Mouse (Mus musculus) monocyte, adult 59 days (primary cell): ENCODE results near the gene Fam178b. TPM values are rescaled to one million over a fixed set of nuclear protein-coding genes. Genes with fewer than 3 reads are reported as not detected.

ENCODE experiments used
- total RNA-seq, 2 experiments: library from RNA; stranded (reverse); gene quantifications; one replicate each; pipeline ENCODE4 v1.2.4; 2023

Fam178b gene
- total RNA-seq = not detected

DNA sequence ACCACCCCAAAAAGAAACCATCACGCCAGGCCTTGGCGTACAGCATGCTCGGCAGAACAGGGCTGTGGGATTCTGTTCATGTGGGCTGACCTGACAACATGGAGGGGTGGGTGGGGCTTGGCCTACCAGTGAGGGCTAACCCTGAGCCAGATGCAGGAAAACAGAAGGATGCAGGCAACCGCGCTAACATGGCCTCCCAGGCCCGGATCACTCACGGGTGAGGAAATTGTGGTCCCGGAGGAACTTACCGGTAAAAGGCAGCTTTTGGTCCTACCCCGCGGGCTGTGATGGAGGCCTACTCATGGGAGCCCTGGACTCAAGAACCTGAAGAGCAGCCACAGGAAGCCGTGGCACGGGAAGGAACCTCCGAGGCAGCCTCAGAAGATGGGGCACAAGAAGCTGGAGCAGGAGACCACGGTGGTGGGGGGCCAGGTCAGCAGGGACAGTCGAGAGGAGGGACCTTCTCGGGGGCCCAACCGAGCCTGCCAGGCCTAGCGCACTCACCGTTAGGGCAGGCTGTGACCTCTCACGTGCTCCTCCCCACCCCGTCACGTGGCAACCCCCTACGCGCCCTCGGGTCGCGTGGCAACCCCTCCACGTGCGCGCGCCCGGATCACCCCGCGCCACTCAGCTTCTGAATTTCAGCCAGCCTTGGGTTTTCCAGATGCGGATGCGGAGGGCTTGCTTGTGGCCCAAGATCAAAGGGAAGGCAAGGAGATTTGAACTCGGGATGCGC lies at the start of gene Fam178b:
Gene Fam178b, minus strand, starts transcription at position 564 of the 736 bp plus-strand sequence.

GRCm38 (mm10) chr1:36714311-36714710 lies 31.3 kb upstream of the Fam178b start, which contains the start of gene Actr1b:
Gene Actr1b, minus strand, starts transcription at chr1:36714422.

GRCm38 (mm10) chr1:36709854-36710280 lies 26.9 kb upstream of the Fam178b start, which contains the start of gene 4933424G06Rik:
Gene 4933424G06Rik, plus strand, starts transcription at chr1:36710149.

GRCm38 (mm10) chr1:36691271-36692155 lies 8.5 kb upstream of the Fam178b start, which contains the start of gene Cox5b:
Gene Cox5b, plus strand, starts transcription at chr1:36691449.

GRCm38 (mm10) chr1:36558031-36558993 lies 124.7 kb downstream of the Fam178b start, which contains the start of gene Sema4c:
Gene Sema4c, minus strand, starts transcription at chr1:36558349.

DNA sequence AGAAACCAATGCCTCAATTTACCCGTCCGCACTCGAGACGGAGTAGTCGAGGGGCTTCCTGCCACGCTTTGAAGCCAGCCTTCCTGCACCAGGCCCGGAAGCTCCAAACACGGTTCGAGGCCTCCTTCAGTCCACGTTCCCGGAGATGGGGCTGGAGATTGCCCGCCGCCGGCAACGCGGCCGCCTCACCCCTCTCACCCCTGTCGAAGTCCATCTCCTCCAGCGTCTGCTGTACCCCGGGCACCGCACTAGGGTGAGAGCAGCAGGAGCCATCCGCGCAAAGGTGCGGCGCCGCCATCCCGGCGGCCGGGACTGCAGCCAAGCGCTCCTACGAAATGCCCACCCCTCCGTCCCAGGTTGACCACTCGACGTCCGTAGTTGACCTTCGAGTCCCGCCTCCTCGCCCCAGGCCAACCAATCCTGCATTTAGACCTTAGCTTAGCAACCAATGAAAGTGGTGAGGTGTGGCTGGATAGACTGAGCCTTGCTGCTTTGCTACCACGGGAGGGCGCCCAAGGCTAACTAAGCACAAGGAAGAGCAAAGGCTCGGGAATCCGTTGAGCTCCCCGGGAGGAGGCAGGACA lies 136.0 kb downstream of the Fam178b start, which contains the start of gene Ankrd39:
Gene Ankrd39, minus strand, starts transcription at position 558 of the 584 bp plus-strand sequence.

DNA sequence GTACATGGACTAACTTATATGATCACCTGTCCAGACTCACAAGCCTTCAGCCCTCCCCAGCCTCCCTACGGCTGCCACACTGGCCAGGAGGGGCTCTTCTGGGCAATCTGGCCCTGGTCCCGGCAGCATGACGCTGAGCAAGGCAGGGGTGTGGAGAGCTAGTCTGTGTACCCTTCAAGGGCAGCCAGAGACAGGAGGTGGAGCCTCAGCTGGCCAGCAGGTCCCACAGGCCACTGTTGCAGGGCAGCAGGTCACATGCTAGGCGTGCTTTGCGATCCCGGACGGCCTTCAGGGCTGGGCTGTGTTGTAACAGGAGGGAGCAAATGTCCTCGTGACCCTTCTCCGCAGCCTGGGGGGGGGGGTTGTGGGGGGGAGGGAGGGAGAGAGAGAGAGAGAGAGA lies 143.8 kb downstream of the Fam178b start, which contains the start of gene Gm42417:
Gene Gm42417, minus strand, starts transcription at position 244 of the 400 bp plus-strand sequence.

DNA sequence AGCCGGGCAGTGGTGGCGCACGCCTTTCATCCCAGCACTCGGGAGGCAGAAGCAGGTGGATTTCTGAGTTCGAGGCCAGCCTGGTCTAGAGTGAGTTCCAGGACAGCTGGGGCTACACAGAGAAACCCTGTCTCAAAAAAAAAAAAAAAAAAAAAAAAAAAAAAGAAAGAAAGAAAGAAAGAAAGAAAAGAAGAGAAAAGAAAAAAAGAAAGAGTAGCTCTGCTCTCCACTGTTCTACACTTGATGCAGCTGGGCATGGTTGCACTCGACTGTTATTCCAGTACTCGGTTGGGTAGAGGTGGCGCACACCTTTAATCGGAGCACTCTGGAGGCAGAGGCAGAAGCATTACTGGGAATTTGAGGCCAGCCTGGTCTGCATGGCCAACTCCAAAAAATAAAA lies 146.2 kb downstream of the Fam178b start, which contains the start of gene Ankrd23:
Gene Ankrd23, minus strand, starts transcription at position 101 of the 400 bp plus-strand sequence.

Other genes with a start within 250 kb of the Fam178b start
- gene Lman2l, start 237.9 kb downstream of the Fam178b start, total RNA-seq = 10 to 100 TPM; 37.5 to 39.6 TPM
- gene Cnnm4, start 211.6 kb downstream of the Fam178b start, total RNA-seq = 10 to 100 TPM; 38.2 to 39.4 TPM
- 10 to 100 TPM; 24.4 to 33.4 TPM for gene Cnnm3, start 171.3 kb downstream of the Fam178b start, total RNA-seq
- 1 to 10 TPM; 8.9 to 9.2 TPM for gene Ankrd23, start 146.3 kb downstream of the Fam178b start, total RNA-seq
- not detected for gene Gm42417, start 143.8 kb downstream of the Fam178b start, total RNA-seq
- 10 to 100 TPM in 1 of 2 experiments, 1 to 10 TPM in 1; 9.2 to 13.0 TPM for gene Ankrd39, start 135.7 kb downstream of the Fam178b start, total RNA-seq
- 1 to 10 TPM; 3.8 to 4.4 TPM for gene Sema4c, start 124.8 kb downstream of the Fam178b start, total RNA-seq
- gene Cox5b, start 8.3 kb upstream of the Fam178b start, total RNA-seq = 100 to 1,000 TPM; 237 to 244 TPM
- not detected for gene 4933424G06Rik, start 27.0 kb upstream of the Fam178b start, total RNA-seq
- 10 to 100 TPM; 51.0 to 60.8 TPM for gene Actr1b, start 31.2 kb upstream of the Fam178b start, total RNA-seq
- 1 to 10 TPM; 1.4 to 2.7 TPM for gene Zap70, start 78.6 kb upstream of the Fam178b start, total RNA-seq